Mouse (Mus musculus): ENCODE results near the gene Trpv4.

Trpv4 gene

GRCm38 (mm10) chr5:114669014-114669413 is 10.8 kb upstream of the Trpv4 start:
- no peak for DNase-seq (ENCODE audit: low read depth in 2 of 2, low spot score in 2 of 2)

- peak; percentile 100 for DNase-seq (ENCODE audit: low read depth in 2 of 2, low spot score in 2 of 2)
Measured at GRCm38 (mm10) chr5:114667228-114667856, 9.1 kb upstream of the Trpv4 start.

GRCm38 (mm10) chr5:114666659-114667058 is 8.4 kb upstream of the Trpv4 start:
- DNase-seq (ENCODE audit: low read depth in 2 of 2, low spot score in 2 of 2), result no peak

- DNase-seq (ENCODE audit: low read depth in 2 of 2, low spot score in 2 of 2), result no peak
Measured at GRCm38 (mm10) chr5:114664750-114665149, 6.5 kb upstream of the Trpv4 start.

GRCm38 (mm10) chr5:114664139-114664538 is 5.9 kb upstream of the Trpv4 start:
- no peak for DNase-seq (ENCODE audit: low read depth in 2 of 2, low spot score in 2 of 2)

GRCm38 (mm10) chr5:114661029-114661428 is 2.8 kb upstream of the Trpv4 start:
- no peak for DNase-seq (ENCODE audit: low read depth in 2 of 2, low spot score in 2 of 2)

- no peak for DNase-seq (ENCODE audit: low read depth in 2 of 2, low spot score in 2 of 2)
Measured at GRCm38 (mm10) chr5:114657426-114657825, 795 bp downstream of the Trpv4 start.

- no peak for DNase-seq (ENCODE audit: low read depth in 2 of 2, low spot score in 2 of 2)
Measured at GRCm38 (mm10) chr5:114656305-114656704, 1.9 kb downstream of the Trpv4 start.

- DNase-seq (ENCODE audit: low read depth in 2 of 2, low spot score in 2 of 2), result no peak
Measured at GRCm38 (mm10) chr5:114655721-114656120, 2.5 kb downstream of the Trpv4 start.

- no peak for DNase-seq (ENCODE audit: low read depth in 2 of 2, low spot score in 2 of 2)
Measured at GRCm38 (mm10) chr5:114653656-114654437, 4.4 kb downstream of the Trpv4 start.

GRCm38 (mm10) chr5:114651449-114651848 is 6.8 kb downstream of the Trpv4 start:
- DNase-seq (ENCODE audit: low read depth in 2 of 2, low spot score in 2 of 2), result no peak

- DNase-seq (ENCODE audit: low read depth in 2 of 2, low spot score in 2 of 2), result no peak
Measured at GRCm38 (mm10) chr5:114651002-114651401, 7.2 kb downstream of the Trpv4 start.

- DNase-seq (ENCODE audit: low read depth in 2 of 2, low spot score in 2 of 2), result no peak
Measured at GRCm38 (mm10) chr5:114648728-114649311, 9.4 kb downstream of the Trpv4 start.

GRCm38 (mm10) chr5:114647211-114647974 is 10.8 kb downstream of the Trpv4 start:
- DNase-seq (ENCODE audit: low read depth in 2 of 2, low spot score in 2 of 2), result no peak

- no peak for DNase-seq (ENCODE audit: low read depth in 2 of 2, low spot score in 2 of 2)
Measured at GRCm38 (mm10) chr5:114645916-114646315, 12.3 kb downstream of the Trpv4 start.

- DNase-seq (ENCODE audit: low read depth in 2 of 2, low spot score in 2 of 2), result no peak
Measured at GRCm38 (mm10) chr5:114644918-114645317, 13.3 kb downstream of the Trpv4 start.

GRCm38 (mm10) chr5:114640809-114641208 is 17.4 kb downstream of the Trpv4 start:
- no peak for DNase-seq (ENCODE audit: low read depth in 2 of 2, low spot score in 2 of 2)

GRCm38 (mm10) chr5:114639645-114639957 is 18.6 kb downstream of the Trpv4 start:
- DNase-seq (ENCODE audit: low read depth in 2 of 2, low spot score in 2 of 2), result no peak

GRCm38 (mm10) chr5:114638769-114639644 is 19.2 kb downstream of the Trpv4 start:
- DNase-seq (ENCODE audit: low read depth in 2 of 2, low spot score in 2 of 2), result peak; percentile 83 to 87

GRCm38 (mm10) chr5:114636091-114636490 is 22.1 kb downstream of the Trpv4 start:
- DNase-seq (ENCODE audit: low read depth in 2 of 2, low spot score in 2 of 2), result no peak

GRCm38 (mm10) chr5:114631336-114631735 is 26.9 kb downstream of the Trpv4 start:
- DNase-seq (ENCODE audit: low read depth in 2 of 2, low spot score in 2 of 2), result peak in 1 of 2 experiments; percentile 43
